Mouse (Mus musculus): ENCODE data around the gene Foxf1.

Foxf1 gene

GRCm38 (mm10) chr8:121084210-121084951 lies at the start of gene Foxf1:
Gene Foxf1 (plus strand): TSS chr8:121084386.
- DNase-seq (ENCODE audit: extremely low read depth, insufficient read length, low spot score): no peak

GRCm38 (mm10) chr8:121035611-121036010 lies 48.6 kb upstream of the Foxf1 start:
- DNase-seq (ENCODE audit: extremely low read depth, insufficient read length, low spot score): no peak

DNA sequence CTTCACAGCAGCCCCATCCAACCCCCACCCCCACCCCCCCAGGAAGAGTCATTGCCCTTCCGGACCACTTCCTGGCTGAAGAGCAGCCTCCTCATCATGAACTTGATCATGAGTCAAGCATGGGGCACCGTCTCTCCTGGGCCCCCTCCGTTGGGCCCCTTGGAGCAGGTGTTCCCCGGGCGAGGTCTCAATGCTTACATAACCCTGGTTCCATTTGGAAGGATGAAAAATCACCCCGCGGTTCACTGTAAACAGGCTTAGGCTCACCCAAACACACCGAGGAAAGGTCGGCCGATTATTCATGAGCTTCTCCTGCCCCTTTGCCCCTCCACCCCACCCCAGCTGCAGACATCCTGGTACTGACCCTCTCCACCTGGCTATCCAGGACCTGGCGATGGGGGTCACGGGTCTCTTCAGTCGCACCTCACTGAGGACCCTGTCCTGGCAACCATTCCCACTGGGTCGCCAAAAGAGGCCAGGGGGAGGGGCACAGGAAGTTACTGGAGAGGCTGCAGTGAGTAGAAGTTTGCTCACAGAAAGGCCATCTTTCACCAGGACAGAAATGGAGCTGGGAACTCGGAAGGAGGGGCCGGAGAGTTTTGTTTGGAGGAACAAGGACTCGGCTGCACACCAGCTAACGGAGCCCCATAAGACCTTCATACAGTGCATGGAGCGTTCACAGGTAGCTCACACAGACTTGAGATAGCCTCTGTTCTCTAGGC lies 40.3 kb upstream of the Foxf1 start:
- DNase-seq (ENCODE audit: extremely low read depth, insufficient read length, low spot score): no peak

DNA sequence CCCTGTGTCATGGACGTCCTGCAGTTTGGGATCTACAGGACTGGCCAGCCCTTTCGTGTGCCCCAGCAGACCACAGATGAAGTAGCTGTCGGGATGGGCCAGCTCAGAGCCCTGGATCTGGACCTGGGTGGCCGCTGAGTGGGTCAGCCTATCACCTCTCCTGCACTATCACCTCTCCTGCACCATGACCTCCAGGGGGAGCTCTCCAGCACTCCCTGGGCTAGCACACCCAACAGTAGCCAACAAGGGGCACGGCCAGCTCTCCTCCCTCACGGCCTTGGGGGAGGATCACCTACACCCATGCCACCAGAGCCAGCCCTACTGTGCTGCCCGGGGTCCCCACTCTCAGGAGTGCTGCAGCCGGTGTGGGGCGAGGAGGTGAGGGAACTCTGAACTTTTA lies 36.7 kb upstream of the Foxf1 start:
- no peak for DNase-seq (ENCODE audit: extremely low read depth, insufficient read length, low spot score)

DNA sequence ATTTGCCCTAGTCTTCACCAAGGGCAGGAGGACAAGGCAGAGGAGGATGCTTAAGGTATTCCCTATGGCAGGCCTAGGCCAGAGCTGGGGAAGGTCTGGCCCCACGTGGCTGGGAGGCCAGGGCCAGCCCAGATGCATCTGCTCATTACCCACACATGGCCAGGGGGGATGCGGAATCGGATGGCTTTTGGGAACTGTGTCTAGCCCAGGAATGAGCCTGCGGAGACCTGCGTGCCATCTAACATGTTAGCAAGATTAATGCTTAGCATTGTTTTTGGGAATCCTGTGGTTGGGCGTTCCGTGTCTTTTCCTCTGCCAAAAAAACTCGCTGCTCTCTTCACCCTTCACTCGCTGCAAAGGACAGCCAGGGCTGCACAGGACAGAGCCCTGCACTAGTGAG lies 26.1 kb upstream of the Foxf1 start:
- no peak for DNase-seq (ENCODE audit: extremely low read depth, insufficient read length, low spot score)

GRCm38 (mm10) chr8:121059098-121059497 lies 25.1 kb upstream of the Foxf1 start:
- no peak for DNase-seq (ENCODE audit: extremely low read depth, insufficient read length, low spot score)

DNA sequence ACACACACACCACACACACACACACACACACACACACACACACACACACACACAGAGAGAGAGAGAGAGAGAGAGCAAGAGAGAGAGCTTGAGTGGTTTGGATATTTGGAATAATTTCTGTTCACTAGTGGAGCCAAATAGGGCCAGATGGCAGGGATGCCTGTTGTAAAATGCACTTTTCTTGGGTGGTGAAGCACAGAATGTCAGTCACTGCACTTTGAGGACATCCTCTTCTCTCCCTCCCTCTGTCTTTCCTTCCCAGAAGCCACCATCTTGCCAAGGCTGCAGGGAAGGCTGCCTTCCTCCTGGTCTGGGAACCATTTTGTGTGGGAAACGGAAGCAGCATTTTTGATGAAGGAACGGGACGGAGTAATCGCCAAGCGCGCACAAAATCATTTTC lies 21.7 kb upstream of the Foxf1 start:
- DNase-seq (ENCODE audit: extremely low read depth, insufficient read length, low spot score): no peak

- no peak for DNase-seq (ENCODE audit: extremely low read depth, insufficient read length, low spot score)
Observed at GRCm38 (mm10) chr8:121063649-121064048, 20.5 kb upstream of the Foxf1 start.

GRCm38 (mm10) chr8:121071454-121071853 lies 12.7 kb upstream of the Foxf1 start:
- no peak for DNase-seq (ENCODE audit: extremely low read depth, insufficient read length, low spot score)

DNA sequence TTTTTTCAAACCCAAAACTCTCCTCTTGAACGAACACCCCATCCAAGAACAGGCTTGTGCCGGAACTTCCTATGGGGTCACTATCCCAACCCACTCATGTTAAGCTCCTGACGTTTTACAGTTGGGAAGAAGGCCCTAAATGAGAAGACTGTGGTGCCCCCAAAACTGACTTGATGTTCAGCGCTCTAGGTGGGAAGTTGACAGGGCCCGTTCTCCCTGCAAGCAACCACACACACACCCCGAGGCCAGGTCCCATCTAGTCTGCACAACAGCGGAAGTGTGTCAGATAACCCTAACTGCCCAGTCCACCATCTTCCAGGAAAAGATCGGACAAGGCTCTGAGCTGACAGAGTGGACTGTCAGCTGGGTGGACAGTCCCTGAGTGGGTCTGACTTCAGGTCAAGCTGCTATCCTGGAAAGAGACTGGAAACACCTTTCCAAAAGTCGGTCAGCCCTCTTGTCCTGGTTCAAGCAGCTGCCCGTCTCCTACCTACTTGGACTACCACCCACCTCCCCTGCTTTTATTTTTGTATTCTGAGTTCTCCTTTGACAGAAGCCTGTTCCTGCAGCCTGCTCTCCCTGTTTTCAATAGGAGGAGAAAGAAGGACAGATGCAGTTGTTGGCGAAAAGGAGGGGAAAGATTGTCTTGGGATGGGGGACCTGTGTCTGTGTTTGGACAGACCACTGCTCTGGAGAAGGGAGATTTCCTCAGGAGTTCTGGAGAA lies 11.6 kb upstream of the Foxf1 start:
- DNase-seq (ENCODE audit: extremely low read depth, insufficient read length, low spot score): no peak

DNA sequence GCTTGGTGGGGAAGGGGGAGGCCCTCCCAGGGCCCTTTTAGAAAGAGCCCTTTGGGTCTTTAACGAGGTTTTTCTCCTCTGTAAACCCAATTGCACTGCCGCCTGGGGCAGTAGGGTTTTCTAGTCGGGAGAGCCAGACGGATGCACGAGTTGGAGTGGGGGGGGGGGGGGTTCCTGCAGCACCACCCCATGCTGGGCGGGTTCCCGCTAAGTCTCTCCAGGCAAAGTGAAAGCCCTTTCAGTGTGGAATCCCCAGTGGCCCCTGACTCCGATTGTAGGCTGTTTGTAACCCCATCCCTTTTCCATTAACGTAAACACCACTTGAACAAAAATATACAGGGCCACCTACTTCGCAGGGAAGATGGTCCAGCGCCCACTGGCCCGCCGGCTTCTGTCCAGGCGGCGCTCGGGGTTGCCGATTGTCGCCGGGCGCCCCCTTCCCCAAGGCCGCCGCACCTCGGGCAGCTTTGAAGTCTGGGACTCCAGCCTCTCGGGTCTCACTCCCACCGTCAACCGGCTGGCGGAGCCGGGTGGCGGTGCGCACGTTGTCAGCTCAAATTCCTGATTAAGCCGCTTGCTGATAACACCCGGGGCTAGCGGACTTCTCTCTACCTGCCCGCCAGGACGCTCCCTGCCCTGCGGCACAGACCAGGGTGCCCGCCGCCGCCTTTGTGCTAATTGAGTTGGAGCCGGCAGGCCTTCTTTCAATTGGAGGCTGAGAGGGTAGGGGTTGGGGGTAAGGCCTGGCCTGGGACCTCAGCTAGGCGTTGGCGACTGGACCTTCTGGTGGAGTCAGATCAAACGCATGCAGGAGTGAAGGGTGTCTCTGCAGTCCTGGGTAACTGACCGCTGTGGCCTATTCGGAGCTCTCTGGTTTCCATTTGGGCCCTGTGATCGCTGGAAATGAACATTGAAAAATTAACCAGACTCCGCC lies 10.7 kb upstream of the Foxf1 start:
- no peak for DNase-seq (ENCODE audit: extremely low read depth, insufficient read length, low spot score)

GRCm38 (mm10) chr8:121074108-121074847 lies 9.9 kb upstream of the Foxf1 start:
- DNase-seq (ENCODE audit: extremely low read depth, insufficient read length, low spot score): no peak

DNA sequence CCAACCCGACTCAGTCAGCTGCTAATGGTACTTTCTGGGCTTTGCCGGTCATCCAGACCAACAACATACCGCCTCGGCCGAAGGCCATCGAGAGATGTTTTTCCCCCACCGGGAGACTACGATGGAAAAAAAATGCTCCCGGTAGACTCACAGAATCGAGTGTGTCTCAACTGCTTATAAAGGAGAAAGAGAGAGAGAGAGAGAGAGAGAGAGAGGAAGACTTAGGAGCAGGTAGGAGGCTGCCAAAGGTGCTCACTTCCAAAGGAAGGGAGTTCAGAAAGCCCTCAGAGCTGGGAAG lies 9.4 kb upstream of the Foxf1 start:
- no peak for DNase-seq (ENCODE audit: extremely low read depth, insufficient read length, low spot score)

GRCm38 (mm10) chr8:121075936-121076335 lies 8.2 kb upstream of the Foxf1 start:
- no peak for DNase-seq (ENCODE audit: extremely low read depth, insufficient read length, low spot score)

DNA sequence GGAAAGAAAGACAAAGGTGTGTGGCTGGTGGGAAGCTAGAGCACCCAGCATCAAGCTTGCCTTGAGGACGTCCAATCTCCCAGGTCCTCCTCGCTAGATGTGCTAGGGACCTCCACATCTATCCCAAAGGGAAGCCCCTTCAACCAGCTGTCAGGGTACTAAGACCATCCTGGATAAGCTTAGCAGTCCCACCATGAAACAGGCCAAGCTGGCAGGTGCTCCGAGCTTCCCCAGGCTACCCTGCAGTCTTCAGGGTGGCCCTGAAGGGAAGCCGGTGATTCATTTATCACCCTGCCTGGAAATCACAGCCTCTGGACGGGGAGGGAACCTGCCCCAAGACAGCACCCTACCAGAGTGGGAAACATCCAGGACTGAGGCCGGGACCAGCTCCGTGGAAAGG lies 7.6 kb upstream of the Foxf1 start:
- DNase-seq (ENCODE audit: extremely low read depth, insufficient read length, low spot score): no peak

DNA sequence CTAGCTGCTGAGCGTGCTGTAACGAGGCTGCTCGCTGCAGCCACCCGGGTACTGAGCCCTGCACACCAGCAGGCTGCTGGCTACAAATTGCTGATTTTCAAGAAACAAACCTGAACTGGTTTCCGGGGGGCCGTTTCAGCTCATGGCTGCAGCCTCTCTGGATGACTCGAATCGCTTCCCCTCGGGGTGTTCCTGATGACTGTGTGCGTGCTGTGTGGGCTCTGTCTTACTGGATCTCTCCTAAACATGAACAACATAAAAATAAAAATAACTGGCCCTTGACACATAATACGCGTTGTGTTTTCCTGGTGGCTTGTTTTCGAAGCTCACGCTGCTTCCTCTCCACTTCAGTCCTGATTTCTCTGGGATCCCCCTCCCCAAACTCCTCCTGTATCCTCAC lies 5.5 kb upstream of the Foxf1 start:
- no peak for DNase-seq (ENCODE audit: extremely low read depth, insufficient read length, low spot score)

GRCm38 (mm10) chr8:121079201-121079600 lies 5.0 kb upstream of the Foxf1 start:
- DNase-seq (ENCODE audit: extremely low read depth, insufficient read length, low spot score): no peak

- DNase-seq (ENCODE audit: extremely low read depth, insufficient read length, low spot score): no peak
Observed at GRCm38 (mm10) chr8:121079944-121080343, 4.2 kb upstream of the Foxf1 start.

DNA sequence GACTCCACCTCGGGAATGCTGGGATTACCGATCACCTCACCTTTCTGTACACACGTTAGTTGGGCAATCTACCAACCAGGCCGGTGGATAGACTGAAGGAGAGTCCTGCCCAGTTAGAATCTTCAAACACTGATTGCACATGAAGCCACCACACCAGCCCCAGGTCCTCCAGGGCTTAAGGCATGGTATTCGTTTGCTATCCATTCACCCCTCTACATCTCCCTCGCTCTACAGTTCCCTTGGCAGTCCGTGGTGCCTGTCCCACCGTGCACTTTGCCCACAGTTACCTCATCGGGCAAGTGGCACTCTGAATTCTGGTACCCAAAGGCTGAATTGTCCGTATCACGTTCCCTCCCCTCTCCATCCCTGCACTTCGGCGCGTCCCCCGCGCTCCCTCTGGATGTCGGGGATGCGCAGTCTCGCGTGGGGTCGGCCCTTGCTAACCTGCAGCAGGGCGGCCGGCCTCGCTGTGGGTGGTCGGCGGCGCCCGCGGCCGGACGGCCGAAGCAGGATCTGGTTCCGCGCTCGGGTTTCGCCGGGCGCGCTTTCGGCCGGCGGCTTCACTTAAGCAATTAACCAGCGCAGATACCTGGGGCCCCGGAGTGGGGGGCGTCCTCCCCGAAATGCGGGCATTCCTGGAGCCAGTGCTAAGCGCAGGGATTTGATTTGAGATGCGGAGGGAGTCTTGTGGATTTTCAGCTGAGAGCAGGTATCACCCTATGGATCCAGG lies 3.7 kb upstream of the Foxf1 start:
- no peak for DNase-seq (ENCODE audit: extremely low read depth, insufficient read length, low spot score)
